Mouse (Mus musculus) midbrain, embryonic 15.5 days (tissue): Measurements from ENCODE around the gene Dennd5b. TPM values are rescaled to one million over a fixed set of nuclear protein-coding genes. Genes with fewer than 3 reads are reported as not detected.

Experiments
- ATAC-seq: fragments of 200-750 bp; cut with Nextera tagmentation; replicated peaks from 2 replicates; pipeline ENCODE4 v1.8.0; 2017; ENCODE audit warnings: moderate TSS enrichment
- H3K27ac ChIP-seq: fragments of 300-500 bp; sonication (generic); 2 replicates; pipeline ENCODE4 v1.5.1; 2015; ENCODE audit warnings: mild to moderate bottlenecking, inconsistent platforms
- H3K27me3 ChIP-seq: fragments of 300-500 bp; sonication (generic); replicated peaks from 2 replicates; pipeline ENCODE4 v1.6.1; 2015; ENCODE audit warnings: inconsistent platforms
- H3K36me3 ChIP-seq: fragments of 300-500 bp; sonication (generic); replicated peaks from 2 replicates; pipeline ENCODE4 v1.6.1; 2015; ENCODE audit warnings: inconsistent platforms
- H3K4me1 ChIP-seq: fragments of 300-500 bp; sonication (generic); 2 replicates; pipeline ENCODE4 v1.6.1; 2015; ENCODE audit warnings: inconsistent platforms
- H3K4me2 ChIP-seq: fragments of 300-500 bp; sonication (generic); 2 replicates; pipeline ENCODE4 v1.6.1; 2015; ENCODE audit warnings: inconsistent platforms, mild to moderate bottlenecking, moderate library complexity
- H3K4me3 ChIP-seq: fragments of 300-500 bp; sonication (generic); 2 replicates; pipeline ENCODE4 v1.5.1; 2015; ENCODE audit warnings: mild to moderate bottlenecking, inconsistent platforms
- H3K9ac ChIP-seq: fragments of 300-500 bp; sonication (generic); 2 replicates; pipeline ENCODE4 v1.6.1; 2015; ENCODE audit warnings: mild to moderate bottlenecking, inconsistent platforms
- H3K9me3 ChIP-seq: fragments of 300-500 bp; sonication (generic); 2 replicates; pipeline ENCODE4 v1.6.1; 2016; ENCODE audit warnings: inconsistent platforms
- WGBS: fragments of 180-500 bp; shearing (Covaris S2); methylation state at CpG from one replicate; pipeline ENCODE4 v1.1.7; 2015; ENCODE audit warnings: mixed read lengths; 5-methylcytosine and 5-hydroxymethylcytosine counted together
- polyA plus RNA-seq: library from polyadenylated mRNA; unstranded; fragments of >200 nt; fragmentation: Nextera tagmentation; extraction: Ambion mirVana; gene quantifications from 2 replicates; pipeline ENCODE4 v1.2.1, GENCODE M21; 2015

Gene Dennd5b
- polyA plus RNA-seq, 1 experiment from 2014 or later: 16.3 TPM

DNA sequence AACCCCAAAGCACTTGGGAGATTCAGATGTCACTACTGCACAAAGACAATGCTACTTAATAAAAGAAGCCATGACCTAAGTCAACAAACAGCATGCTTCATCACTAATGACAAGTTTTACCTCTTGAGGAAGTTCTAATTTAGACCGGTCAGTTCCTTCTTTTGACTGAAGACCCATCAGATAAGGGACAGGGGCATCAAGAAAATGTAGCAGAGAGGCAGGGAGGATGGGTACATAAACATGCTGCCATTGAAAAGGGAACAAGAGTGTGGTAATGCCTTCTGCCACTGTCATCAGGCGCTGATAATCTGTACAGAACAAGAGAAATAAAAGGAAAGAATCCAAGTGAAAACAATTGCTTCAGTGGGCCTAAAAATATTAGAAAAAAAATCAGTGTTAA lies 46.7 kb downstream of the Dennd5b start:
- Histone ChIP-seq H3K9ac (no peak overlapping the region), H3K4me3 (no peak overlapping the region), H3K9me3 (no peaks in the 10 kb centered on the region), H3K27me3 (no peaks in the 10 kb centered on the region), H3K27ac (no peak overlapping the region), H3K4me1 (no peaks in the 10 kb centered on the region), H3K4me2 (no peak overlapping the region), H3K36me3 (no peaks in the 10 kb centered on the region)
- WGBS: 87% methylated on average over 2 of the region's 2 CpGs
- ATAC-seq: no peak

- H3K9me3 ChIP-seq: no peaks in the 10 kb centered on the region
- ATAC-seq: no peak
- no peak overlapping the region for H3K4me2 ChIP-seq
- no peaks in the 10 kb centered on the region for H3K27me3 ChIP-seq
- H3K27ac ChIP-seq: no peak overlapping the region
- 88% methylated on average over 4 of the region's 4 CpGs for WGBS
- H3K9ac ChIP-seq: no peak overlapping the region
- no peaks in the 10 kb centered on the region for H3K36me3 ChIP-seq
- H3K4me3 ChIP-seq: no peak overlapping the region
- no peaks in the 10 kb centered on the region for H3K4me1 ChIP-seq
Observed at GRCm38 (mm10) chr6:149050978-149051723, 50.3 kb downstream of the Dennd5b start.

DNA sequence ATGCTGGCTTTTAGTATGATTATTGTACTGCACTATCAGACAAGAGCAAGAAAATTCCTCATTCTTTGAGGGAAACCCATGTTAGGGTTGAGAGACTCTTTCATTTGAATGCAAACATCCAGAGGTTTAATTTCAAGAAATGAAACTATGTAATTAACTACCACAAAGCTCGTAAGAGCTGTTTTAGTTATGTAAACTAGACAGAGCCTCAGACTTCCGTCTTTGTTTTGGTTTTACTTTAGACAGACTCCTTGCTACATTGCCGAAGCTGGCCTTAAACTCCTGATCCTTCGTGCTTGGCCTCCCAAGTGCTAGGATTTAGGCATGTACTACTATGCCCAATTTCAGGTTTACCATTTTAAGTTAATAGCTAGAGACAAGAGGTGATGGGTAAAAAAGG lies 61.4 kb downstream of the Dennd5b start:
- Histone ChIP-seq H3K36me3 (peaks cover 3% of the 10 kb centered on the region; the same call in 1 of the 2 replicates), H3K4me2 (no peak overlapping the region), H3K9ac (no peak overlapping the region), H3K27ac (no peak overlapping the region), H3K4me1 (no peaks in the 10 kb centered on the region), H3K9me3 (no peaks in the 10 kb centered on the region), H3K4me3 (no peak overlapping the region), H3K27me3 (no peaks in the 10 kb centered on the region)
- 77% methylated on average over 4 of the region's 4 CpGs for WGBS
- ATAC-seq: no peak

DNA sequence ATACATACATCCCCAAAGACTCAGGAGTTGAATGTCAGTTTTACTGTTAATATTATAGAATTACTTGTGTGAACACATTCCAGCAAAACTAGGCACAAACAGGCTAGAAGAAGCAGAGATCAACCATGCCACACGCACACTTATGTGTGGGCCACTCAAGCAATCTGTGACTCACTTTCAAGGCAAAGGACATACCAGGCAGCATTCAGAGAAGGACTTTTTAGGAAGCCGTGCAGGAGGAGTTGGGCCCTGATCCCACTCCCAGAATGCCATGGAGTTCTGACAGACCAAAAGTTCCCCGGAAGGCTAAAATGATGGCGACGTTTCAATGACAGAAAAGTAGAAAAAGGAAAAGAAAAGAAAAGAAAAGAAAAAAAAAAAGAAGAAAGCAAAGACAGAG lies 69.3 kb downstream of the Dennd5b start:
- no peak overlapping the region for H3K9ac ChIP-seq
- no peak for ATAC-seq
- WGBS: 89% methylated on average over 5 of the region's 5 CpGs
- H3K27ac ChIP-seq: no peak overlapping the region
- H3K4me2 ChIP-seq: no peak overlapping the region
- H3K27me3 ChIP-seq: no peaks in the 10 kb centered on the region
- H3K4me1 ChIP-seq: no peaks in the 10 kb centered on the region
- H3K4me3 ChIP-seq: no peak overlapping the region
- H3K9me3 ChIP-seq: no peaks in the 10 kb centered on the region
- H3K36me3 ChIP-seq: peaks cover 7% of the 10 kb centered on the region

DNA sequence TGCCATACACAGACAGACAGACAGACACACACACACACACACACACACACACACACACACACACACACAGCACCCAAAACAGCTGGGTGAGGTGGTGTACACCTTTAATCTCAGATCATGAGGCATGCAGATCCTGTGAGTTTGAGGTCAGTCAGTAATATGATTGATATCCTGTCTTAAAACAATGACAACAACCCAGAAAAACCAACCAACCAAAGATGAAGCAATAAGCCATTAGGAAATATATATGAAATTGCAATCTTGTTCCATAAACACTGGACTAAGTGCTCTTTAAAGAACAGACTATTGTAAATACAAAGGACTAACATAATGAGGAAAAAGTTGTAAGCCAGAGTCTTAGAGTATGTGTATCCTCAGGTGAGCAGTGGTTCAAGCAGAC lies 70.1 kb downstream of the Dennd5b start:
- no peak overlapping the region for H3K27ac ChIP-seq
- H3K36me3 ChIP-seq: peaks cover 9% of the 10 kb centered on the region
- H3K9me3 ChIP-seq: no peaks in the 10 kb centered on the region
- no peaks in the 10 kb centered on the region for H3K27me3 ChIP-seq
- no peak for ATAC-seq
- H3K4me3 ChIP-seq: no peak overlapping the region
- no peaks in the 10 kb centered on the region for H3K4me1 ChIP-seq
- no peak overlapping the region for H3K9ac ChIP-seq
- no peak overlapping the region for H3K4me2 ChIP-seq

- Histone ChIP-seq H3K9me3 (no peaks in the 10 kb centered on the region), H3K9ac (no peak overlapping the region), H3K4me1 (no peaks in the 10 kb centered on the region), H3K27ac (no peak overlapping the region), H3K4me2 (no peak overlapping the region), H3K4me3 (no peak overlapping the region), H3K27me3 (no peaks in the 10 kb centered on the region), H3K36me3 (peaks cover 30% of the 10 kb centered on the region)
- no peak for ATAC-seq
- WGBS: 80% methylated on average over 5 of the region's 5 CpGs
Observed at GRCm38 (mm10) chr6:149018431-149018830, 83.0 kb downstream of the Dennd5b start.

- Histone ChIP-seq H3K4me3 (no peak overlapping the region), H3K36me3 (peaks cover 46% of the 10 kb centered on the region), H3K9me3 (no peaks in the 10 kb centered on the region), H3K9ac (no peak overlapping the region), H3K27ac (no peak overlapping the region), H3K27me3 (no peaks in the 10 kb centered on the region), H3K4me1 (no peaks in the 10 kb centered on the region), H3K4me2 (no peak overlapping the region)
- peak; percentile 54; the same call in 1 of the 2 replicates for ATAC-seq
Observed at GRCm38 (mm10) chr6:149010766-149011301, 90.6 kb downstream of the Dennd5b start.

DNA sequence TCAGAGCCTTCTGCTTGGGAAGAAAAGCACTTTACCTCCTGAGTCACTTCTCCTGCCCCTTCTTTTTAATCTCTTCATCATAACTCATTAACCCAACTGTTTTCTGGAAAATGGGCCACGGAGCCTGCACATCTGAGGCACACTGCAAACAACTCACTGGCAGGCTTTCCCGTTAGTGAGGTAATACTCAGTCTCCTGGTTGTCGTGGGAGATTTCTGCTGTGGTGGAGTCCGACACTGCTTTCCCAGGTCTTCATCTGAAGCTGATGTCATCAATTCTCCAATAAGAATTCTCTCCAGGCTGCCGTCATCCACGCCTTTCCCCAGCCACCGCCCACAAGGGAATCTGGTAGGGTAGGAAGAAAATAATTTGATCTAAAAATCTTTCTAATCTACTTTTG lies 96.5 kb downstream of the Dennd5b start:
- Histone ChIP-seq H3K36me3 (peaks cover 51% of the 10 kb centered on the region), H3K4me3 (no peak overlapping the region), H3K4me1 (no peaks in the 10 kb centered on the region), H3K27ac (no peak overlapping the region), H3K9ac (no peak overlapping the region), H3K27me3 (no peaks in the 10 kb centered on the region), H3K9me3 (no peaks in the 10 kb centered on the region), H3K4me2 (no peak overlapping the region)
- 86% methylated on average over 7 of the region's 7 CpGs for WGBS
- no peak for ATAC-seq

DNA sequence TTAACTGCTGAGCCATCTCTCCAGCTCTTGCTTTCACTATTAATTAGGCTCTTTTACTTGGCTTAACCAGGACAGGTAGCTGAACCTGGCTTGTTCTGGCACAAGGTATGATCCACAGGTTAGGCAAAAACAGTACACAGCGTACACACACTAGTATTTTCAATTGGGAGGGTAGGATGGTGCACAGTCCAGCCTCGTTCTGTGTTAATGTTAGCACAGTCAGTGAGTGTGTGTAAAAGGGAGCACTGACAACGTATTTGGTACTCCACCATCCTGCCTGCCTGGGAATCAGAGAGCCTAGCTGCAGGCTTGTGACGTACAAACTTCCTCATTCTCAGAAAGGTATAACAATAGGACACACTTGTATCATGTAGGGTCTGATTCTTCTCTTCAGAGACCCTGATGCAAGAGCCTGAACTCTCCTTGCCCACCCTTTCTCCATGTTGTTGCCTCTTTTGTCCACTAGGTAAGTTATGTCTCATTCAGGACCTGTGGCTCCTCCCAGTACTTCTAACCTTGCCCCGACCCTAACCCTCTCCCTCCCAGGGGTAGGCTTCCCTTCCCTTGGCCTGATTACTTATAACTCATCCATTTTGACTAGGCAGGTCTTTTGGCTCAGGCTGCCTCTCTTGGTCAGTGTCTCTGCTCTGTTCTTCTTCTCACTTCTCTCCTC lies 107.0 kb downstream of the Dennd5b start:
- no peaks in the 10 kb centered on the region for H3K9me3 ChIP-seq
- no peak overlapping the region for H3K4me2 ChIP-seq
- ATAC-seq: peak; percentile 73
- no peaks in the 10 kb centered on the region for H3K27me3 ChIP-seq
- 63% methylated on average over 5 of the region's 5 CpGs for WGBS
- H3K4me3 ChIP-seq: no peak overlapping the region
- H3K4me1 ChIP-seq: no peaks in the 10 kb centered on the region
- H3K36me3 ChIP-seq: peaks cover 26% of the 10 kb centered on the region; the same call in 1 of the 2 replicates
- H3K9ac ChIP-seq: no peak overlapping the region
- no peak overlapping the region for H3K27ac ChIP-seq

DNA sequence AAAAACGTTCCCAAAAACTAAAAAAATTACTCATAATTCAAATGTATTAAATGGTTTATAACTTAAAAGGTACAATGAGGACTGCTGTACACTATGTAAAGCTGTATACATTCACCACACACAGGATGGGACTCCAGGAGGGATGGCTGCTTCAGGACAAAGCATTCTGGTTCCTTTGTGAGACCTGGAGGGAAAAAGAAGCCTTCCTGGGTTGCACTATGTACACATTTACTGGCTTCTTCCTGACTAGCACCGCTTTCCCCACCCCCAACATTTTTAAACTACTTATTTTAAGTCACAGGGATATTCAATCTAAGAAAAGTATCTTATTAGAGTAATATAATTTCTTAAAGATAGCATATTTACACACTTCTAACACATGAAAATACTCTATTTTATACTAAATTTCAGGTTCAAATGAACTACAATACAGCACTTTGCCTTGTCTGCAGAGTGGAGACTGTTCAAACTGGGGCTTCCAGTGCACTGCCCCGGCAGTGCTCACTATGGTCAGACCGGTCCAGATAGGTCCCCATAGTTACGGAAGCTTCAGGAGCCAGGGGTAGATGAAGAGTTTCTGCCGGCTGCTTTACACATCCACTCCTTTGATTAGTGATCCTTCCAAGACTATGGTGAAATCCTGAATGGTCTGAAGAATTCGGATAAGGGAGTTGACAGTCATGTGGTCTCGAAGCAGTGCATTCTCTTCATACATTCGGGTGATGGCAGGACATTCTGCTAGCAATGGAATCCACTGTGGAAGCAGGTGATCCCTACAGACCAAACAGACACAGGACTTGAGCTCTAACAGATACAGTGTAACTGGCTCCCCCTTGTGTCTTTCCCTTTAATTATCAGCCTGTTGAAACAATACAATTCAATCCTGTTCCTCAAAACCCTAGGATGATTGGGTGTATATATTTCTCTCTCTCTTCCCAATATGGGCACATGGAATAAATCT lies 108.1 kb downstream of the Dennd5b start:
- Histone ChIP-seq H3K4me1 (no peaks in the 10 kb centered on the region), H3K27me3 (no peaks in the 10 kb centered on the region), H3K4me3 (no peak overlapping the region), H3K9ac (no peak overlapping the region), H3K4me2 (no peak overlapping the region), H3K9me3 (no peaks in the 10 kb centered on the region), H3K27ac (no peak overlapping the region; the same call in 1 of the 2 replicates), H3K36me3 (peaks cover 23% of the 10 kb centered on the region; the same call in 1 of the 2 replicates)
- WGBS: 9% methylated on average over 9 of the region's 9 CpGs
- ATAC-seq: peak; percentile 83

- no peaks in the 10 kb centered on the region for H3K4me1 ChIP-seq
- no peak overlapping the region for H3K4me3 ChIP-seq
- no peak overlapping the region for H3K4me2 ChIP-seq
- no peaks in the 10 kb centered on the region for H3K27me3 ChIP-seq
- H3K36me3 ChIP-seq: peaks cover 15% of the 10 kb centered on the region; the same call in 1 of the 2 replicates
- WGBS: 22% methylated on average over 4 of the region's 4 CpGs
- ATAC-seq: no peak
- H3K27ac ChIP-seq: no peak overlapping the region
- H3K9me3 ChIP-seq: no peaks in the 10 kb centered on the region
- H3K9ac ChIP-seq: no peak overlapping the region
Observed at GRCm38 (mm10) chr6:148992373-148993116, 108.9 kb downstream of the Dennd5b start.
